Mouse (Mus musculus) cortical plate, adult 2 months (tissue): ENCODE data around the gene Asl. TPM values are rescaled to one million over a fixed set of nuclear protein-coding genes. Genes with fewer than 3 reads are reported as not detected.
A peak's percentile ranks its signal among the peaks of the same experiment; 100 is the strongest.

ENCODE experiments used
- H3K27ac ChIP-seq: fragments of 200-500 bp; 2 replicates; pipeline ENCODE4 v1.5.1; 2012; ENCODE audit warnings: low read length, control low read depth, inconsistent platforms; ENCODE audit not compliant: insufficient read depth
- H3K4me1 ChIP-seq: fragments of 200-500 bp; 2 replicates; pipeline ENCODE4 v1.6.1; 2011; ENCODE audit warnings: low read length; ENCODE audit not compliant: control insufficient read depth, insufficient read depth
- H3K4me3 ChIP-seq: fragments of 200-500 bp; 2 replicates; pipeline ENCODE4 v1.5.1; 2011; ENCODE audit warnings: mild to moderate bottlenecking, low read length, control low read depth; ENCODE audit not compliant: insufficient read depth
- CTCF ChIP-seq: fragments of 200-500 bp; IDR thresholded peaks from 2 replicates; pipeline ENCODE4 v1.5.1; 2011; ENCODE audit warnings: mild to moderate bottlenecking, control low read depth, low read length; ENCODE audit not compliant: insufficient read depth; ENCODE audit errors: extremely low read depth
- POLR2A ChIP-seq: fragments of 200-500 bp; IDR thresholded peaks from 2 replicates; pipeline ENCODE4 v1.6.1; 2011; ENCODE audit warnings: mild to moderate bottlenecking, low read length, control low read depth; ENCODE audit not compliant: insufficient read depth; ENCODE audit errors: extremely low read depth
- polyA plus RNA-seq: library from polyadenylated mRNA; depleted of rRNA; stranded (reverse); fragments of >200 nt; gene quantifications from 2 replicates; pipeline ENCODE4 v1.2.3, GENCODE M21; 2012

Asl gene
- polyA plus RNA-seq, 1 experiment, result 33.2 TPM

DNA sequence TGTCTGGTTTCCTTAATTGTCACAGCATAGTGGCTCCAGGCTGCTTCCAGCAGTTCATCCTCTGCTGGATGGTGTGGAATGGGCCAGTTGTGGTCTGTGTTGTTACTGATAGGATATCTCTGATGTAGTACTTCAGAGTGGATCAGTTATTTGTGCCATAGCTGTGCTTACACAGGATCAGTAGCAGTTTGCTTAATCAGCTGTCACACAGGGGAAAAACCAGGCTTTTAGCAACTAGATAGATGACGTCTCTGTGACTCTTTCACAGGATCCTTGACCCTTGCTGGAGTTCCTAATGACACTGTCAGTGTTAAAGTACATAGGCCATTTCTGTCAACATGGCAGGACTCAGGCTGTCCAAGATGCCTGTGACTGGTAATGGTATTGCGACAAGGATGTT, 4.8 kb upstream of the Asl start:
- Histone ChIP-seq H3K4me1 (peaks cover 3% of the 10 kb centered on the region; the same call in 1 of the 2 replicates), H3K27ac (no peak overlapping the region), H3K4me3 (no peak overlapping the region)
- TF ChIP-seq CTCF (no peak), POLR2A (no peak)

GRCm38 (mm10) chr5:130031410-130032390, 2.7 kb upstream of the Asl start:
- Histone ChIP-seq H3K4me1 (peaks cover 3% of the 10 kb centered on the region; the same call in 1 of the 2 replicates), H3K27ac (no peak overlapping the region), H3K4me3 (no peak overlapping the region)
- no peak for TF ChIP-seq POLR2A
- TF ChIP-seq CTCF, result no peak

DNA sequence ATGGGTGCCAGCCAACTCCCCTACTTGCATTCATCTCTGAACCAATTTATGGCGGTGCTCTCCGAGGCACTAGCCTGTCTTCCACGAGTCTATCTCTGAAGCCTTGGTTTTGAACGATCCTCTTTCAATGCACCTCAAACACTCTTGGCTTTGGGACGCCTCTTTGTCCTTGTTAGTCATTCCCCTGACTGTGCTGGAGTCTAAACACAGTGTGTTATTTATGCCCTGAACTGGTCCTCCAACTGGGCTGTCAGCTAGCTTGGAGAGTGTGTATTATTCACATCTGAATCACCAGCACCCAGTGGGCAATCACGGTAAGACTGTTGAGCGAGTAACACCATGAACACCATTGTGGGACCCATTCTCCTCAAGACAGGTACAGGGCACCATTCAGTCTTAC, 1.4 kb downstream of the Asl start:
- no peak overlapping the region for H3K4me3 ChIP-seq
- no peak for TF ChIP-seq CTCF
- no peak for TF ChIP-seq POLR2A
- no peak overlapping the region for H3K27ac ChIP-seq
- peaks cover 3% of the 10 kb centered on the region; the same call in 1 of the 2 replicates for H3K4me1 ChIP-seq

- Histone ChIP-seq H3K4me3 (no peak overlapping the region), H3K27ac (no peak overlapping the region), H3K4me1 (peaks cover 3% of the 10 kb centered on the region; the same call in 1 of the 2 replicates)
- TF ChIP-seq POLR2A (no peak), CTCF (no peak)
These were observed 1.9 kb downstream of the Asl start for GRCm38 (mm10) chr5:130027134-130027533.

- Histone ChIP-seq H3K4me3 (peak overlapping the region; percentile 69), H3K4me1 (peaks cover 1% of the 10 kb centered on the region; the same call in 1 of the 2 replicates), H3K27ac (no peak overlapping the region)
- TF ChIP-seq CTCF (peak; percentile 81), POLR2A (no peak; the same call in 1 of the 2 replicates)
These were observed 5.1 kb downstream of the Asl start for GRCm38 (mm10) chr5:130023767-130024539.

DNA sequence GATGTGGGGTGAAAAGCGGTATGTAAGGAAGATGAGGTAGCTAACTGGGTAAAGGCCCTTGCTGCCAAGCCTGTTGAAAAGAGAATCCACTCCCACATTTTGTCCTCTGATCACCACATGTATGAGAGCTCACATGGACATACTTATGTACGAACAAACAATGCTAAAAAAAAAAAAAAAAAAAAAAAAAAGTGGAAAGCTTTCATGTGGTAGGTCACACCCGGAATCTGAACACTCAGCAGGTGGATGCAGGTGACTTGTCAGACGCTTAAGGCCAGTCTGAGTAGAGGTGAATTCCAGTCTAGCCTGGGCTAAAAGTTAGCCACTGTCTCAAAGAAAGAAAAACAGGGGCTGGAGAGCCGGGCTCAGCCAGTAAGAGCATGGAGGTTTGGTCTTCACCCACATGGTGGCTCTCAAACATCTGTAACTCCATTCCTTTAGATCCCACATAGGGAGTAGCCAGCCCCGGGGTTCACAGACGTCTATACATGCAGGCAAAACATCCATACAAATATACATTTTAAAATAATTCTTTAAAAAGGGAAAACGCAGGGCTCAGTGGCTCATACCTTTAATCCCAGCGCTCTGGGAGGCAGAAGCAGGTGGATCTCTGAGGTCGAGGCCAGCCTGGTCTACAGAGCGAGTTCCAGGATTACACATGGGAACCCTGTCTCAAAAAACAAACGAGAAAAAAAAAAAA, 5.8 kb downstream of the Asl start:
- Histone ChIP-seq H3K27ac (no peak overlapping the region), H3K4me1 (no peaks in the 10 kb centered on the region), H3K4me3 (peak overlapping the region; percentile 69; the same call in 1 of the 2 replicates)
- TF ChIP-seq CTCF (no peak), POLR2A (no peak)

DNA sequence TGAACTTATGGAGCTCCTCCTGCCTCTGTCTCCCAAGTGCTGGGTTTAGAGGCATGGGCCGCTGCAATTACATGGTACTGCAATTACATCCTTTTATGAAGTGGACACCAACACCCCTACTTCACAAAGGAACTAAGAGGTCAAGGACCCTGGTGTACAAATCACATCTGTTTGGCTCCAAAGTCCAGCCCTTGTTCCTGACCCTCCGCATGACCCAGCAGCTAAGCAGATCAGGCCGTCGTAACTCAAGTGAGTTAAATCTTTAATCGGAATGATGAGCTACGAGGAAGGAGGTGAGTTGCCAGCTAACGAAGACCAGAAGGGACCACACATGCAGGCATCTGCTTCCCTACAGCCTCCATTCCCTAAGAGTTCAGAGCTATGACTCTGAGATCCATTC, 6.7 kb downstream of the Asl start:
- TF ChIP-seq POLR2A (no peak), CTCF (no peak)
- Histone ChIP-seq H3K27ac (no peak overlapping the region), H3K4me1 (no peaks in the 10 kb centered on the region), H3K4me3 (no peak overlapping the region)

GRCm38 (mm10) chr5:130021361-130021966, 7.6 kb downstream of the Asl start:
- TF ChIP-seq POLR2A, result no peak
- TF ChIP-seq CTCF, result no peak
- Histone ChIP-seq H3K4me3 (no peak overlapping the region), H3K27ac (no peak overlapping the region), H3K4me1 (no peaks in the 10 kb centered on the region)
